Mouse (Mus musculus) cerebellum, adult 2 months (tissue): ENCODE measurements around the gene Zg16.

Experiments
- CTCF ChIP-seq: fragments of 200-500 bp; IDR thresholded peaks from 2 replicates; pipeline ENCODE4 v1.5.1; 2011; ENCODE audit warnings: low read depth, mild to moderate bottlenecking, control low read depth, low read length, moderate library complexity, borderline replicate concordance; ENCODE audit not compliant: insufficient read depth
- POLR2A ChIP-seq: fragments of 200-500 bp; IDR thresholded peaks from 2 replicates; pipeline ENCODE4 v1.6.1; 2011; ENCODE audit warnings: low read length, control low read depth, borderline replicate concordance; ENCODE audit not compliant: insufficient read depth

GRCm38 (mm10) chr7:127102148-127102547, 15.0 kb upstream of the Zg16 start:
- TF ChIP-seq CTCF: no peak
- no peak for TF ChIP-seq POLR2A
